Mouse (Mus musculus) lung, adult 18-20 months (tissue): Measurements from ENCODE around the gene Gm13275.
A peak's percentile ranks its signal among the peaks of the same experiment; 100 is the strongest.
"Not testable (repeated sequence)": the region's sequence is repeated elsewhere in the genome, so short reads cannot be mapped to it uniquely, and the experiment has no call there.

ENCODE experiments used
- DNase-seq, 2 experiments: peaks; one replicate each; pipeline ENCODE4 v3.0.0; 2022; ENCODE audit warnings: mixed read lengths in 2 of 2

The Gm13275 gene

DNA sequence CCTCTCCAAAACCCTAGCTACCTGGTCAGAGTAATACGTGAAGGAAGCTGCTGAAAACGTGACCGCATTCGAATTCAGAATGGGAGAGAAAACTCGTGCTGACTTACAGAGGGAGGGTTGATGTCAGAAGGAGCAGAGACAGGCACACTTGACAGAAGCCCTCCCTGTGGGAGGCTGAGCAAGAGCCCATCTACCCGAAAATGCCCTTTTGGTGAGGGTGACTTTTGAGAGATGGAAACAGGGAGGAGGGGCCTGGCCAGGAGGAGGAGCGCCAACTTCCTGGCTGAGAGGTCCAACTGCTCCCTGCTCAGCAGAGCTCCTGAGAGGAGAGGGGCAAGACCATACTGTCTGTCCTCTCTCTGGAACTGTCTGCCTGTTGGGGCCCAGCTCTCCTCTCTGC is 5.1 kb downstream of the Gm13275 start, which contains the start of gene Gm13285:
Gm13285 (plus strand) TSS at position 301 of the 400 bp plus-strand sequence.
- DNase-seq: not testable (repeated sequence)

DNA sequence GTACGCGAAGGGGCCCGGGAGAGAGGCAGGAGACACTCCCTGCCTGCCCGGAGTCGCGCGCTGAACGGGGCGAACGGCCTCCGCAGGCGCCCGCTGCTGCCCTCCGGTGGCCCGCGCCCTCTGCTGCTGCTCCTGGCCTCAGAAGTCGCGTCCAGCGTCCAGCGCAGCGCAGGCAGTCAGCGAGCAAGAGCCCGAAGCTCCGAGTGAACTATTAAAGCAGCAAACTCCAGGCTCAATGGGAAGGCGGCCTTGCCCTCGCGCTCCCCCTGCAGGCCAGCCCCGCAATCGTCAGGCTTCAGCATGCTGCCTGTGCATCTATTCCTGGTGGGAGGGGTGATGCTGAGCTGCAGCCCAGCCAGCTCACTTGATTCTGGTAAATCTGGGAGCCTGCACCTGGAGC is 8.7 kb downstream of the Gm13275 start, which contains the start of gene Gm13287:
Gm13287 (plus strand) TSS at position 301 of the 400 bp plus-strand sequence.
- not testable (repeated sequence) for DNase-seq

DNA sequence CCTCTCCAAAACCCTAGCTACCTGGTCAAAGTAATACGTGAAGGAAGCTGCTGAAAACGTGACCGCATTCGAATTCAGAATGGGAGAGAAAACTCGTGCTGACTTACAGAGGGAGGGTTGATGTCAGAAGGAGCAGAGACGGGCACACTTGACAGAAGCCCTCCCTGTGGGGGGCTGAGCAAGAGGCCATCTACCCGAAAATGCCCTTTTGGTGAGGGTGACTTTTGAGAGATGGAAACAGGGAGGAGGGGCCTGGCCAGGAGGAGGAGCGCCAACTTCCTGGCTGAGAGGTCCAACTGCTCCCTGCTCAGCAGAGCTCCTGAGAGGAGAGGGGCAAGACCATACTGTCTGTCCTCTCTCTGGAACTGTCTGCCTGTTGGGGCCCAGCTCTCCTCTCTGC is 10.9 kb downstream of the Gm13275 start, which contains the start of gene Gm13288:
Gm13288 (plus strand) TSS at position 301 of the 400 bp plus-strand sequence.
- not testable (repeated sequence) for DNase-seq

DNA sequence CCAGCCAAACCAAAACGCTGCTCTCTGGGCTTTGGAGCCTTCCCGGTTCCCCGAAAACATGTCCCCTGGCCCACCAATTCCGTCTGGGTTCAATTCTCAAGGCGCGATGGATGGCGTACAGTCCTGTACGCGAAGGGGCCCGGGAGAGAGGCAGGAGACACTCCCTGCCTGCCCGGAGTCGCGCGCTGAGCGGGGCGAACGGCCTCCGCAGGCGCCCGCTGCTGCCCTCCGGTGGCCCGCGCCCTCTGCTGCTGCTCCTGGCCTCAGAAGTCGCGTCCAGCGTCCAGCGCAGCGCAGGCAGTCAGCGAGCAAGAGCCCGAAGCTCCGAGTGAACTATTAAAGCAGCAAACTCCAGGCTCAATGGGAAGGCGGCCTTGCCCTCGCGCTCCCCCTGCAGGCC is 11.5 kb downstream of the Gm13275 start:
- peak; percentile 22 to 40 for DNase-seq

DNA sequence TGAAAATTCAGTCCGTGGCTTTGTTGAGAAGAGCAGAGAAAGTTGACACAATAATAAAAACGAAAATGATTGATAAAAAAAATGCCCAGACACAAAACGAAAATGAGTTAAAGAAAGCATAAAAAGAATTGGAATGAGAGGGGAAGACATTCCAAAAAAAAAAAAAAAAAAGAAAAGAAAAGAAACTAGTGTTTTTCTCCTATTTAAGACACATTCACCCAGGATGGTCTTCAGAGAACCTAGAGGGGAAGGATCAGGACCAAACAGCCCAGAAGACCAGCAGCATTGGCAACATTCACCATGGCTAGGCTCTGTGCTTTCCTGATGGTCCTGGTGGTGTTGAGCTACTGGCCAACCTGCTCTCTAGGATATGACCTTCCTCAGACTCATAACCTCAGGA is 21.6 kb downstream of the Gm13275 start, which contains the start of gene Ifna7:
Ifna7 (plus strand) TSS at position 301 of the 400 bp plus-strand sequence.
- no peak for DNase-seq

DNA sequence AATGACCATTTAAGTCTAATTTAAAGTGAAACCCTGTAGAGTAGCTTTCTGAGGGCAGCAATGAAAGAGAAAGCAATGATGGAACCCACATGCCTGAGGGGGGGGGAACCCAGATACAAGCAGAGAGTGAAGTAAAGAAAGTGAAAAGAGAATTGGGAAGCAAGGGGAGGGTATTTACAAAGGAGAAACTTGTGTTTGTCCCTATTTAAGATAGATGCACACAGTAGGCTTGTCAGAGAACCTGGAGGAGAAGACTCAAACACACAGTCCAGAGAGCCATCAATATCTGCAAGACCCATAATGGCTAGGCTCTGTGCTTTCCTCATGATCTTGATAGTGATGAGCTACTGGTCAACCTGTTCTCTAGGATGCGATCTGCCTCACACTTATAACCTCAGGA is 25.4 kb downstream of the Gm13275 start, which contains the start of gene Ifna11:
Ifna11 (plus strand) TSS at position 301 of the 400 bp plus-strand sequence.
- no peak for DNase-seq

DNA sequence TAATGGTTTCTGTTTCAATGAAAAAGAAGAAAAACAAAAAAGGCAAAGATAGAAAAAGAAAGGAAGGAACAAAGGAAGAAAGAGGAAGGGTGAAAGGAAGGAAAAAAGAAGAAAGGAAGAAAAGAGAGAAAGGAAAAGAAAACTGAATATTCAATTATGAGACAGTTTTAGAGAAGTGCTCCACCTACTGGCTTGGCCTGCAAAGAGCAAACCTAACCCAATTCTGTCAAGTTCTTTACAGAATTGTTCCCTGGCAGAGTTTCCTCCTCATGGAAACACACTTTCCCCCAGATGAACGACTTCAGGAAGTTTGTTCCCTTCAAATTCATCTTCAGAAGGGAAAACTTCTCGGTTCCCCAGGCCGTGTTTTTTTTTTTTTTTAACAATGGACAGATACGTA is 28.7 kb downstream of the Gm13275 start:
- no peak for DNase-seq

DNA sequence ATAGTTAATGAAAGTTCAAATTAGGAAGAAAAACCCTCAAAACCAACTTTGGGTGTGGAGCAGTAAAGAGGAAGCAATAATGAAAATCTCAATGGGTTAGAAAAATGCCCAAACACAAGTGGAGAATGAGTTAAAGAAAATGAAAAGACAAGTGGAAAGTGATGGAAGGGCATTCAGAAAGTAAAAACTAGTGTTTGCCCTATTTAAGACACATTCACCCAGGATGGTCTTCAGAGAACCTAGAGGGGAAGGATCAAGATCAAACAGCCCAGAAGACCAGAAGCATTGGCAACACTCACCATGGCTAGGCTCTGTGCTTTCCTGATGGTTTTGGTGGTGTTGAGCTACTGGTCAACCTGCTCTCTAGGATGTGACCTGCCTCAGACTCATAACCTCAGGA is 32.8 kb downstream of the Gm13275 start, which contains the start of gene Ifna6:
Ifna6 (plus strand) TSS at position 301 of the 400 bp plus-strand sequence.
- DNase-seq: not testable (repeated sequence)

DNA sequence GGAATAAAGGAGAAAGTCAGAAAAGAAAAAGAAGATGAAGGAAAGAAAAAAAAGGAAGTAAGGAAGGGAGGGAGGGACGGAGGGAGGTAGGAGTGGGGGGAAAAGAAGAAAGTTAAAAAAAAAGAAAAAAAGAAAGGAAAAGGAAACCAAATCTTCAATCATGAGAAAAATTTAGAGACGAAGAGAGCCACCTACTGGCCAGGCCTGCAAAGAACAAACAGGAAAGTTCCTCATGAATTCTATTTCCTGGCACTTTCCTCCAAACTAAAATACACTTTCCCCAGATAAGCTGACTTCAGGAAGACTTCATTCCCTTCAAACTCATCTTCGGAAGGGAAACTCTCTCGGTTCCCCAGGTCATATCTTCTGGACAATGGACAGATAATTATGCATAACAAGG is 36.2 kb downstream of the Gm13275 start:
- DNase-seq: no peak

DNA sequence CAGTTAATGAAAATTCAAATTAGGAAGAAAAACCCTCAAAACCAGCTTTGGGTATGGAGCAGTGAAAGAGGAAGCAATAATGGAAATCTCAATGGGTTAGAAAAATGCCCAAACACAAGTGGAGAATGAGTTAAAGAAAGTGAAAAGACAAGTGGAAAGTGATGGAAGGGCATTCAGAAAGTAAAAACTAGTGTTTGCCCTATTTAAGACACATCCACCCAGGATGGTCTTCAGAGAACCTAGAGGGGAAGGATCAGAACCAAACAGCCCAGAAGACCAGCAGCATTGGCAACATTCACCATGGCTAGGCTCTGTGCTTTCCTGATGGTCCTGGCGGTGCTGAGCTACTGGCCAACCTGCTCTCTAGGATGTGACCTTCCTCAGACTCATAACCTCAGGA is 40.9 kb downstream of the Gm13275 start, which contains the start of gene Ifna5:
Ifna5 (plus strand) TSS at position 301 of the 400 bp plus-strand sequence.
- DNase-seq: not testable (repeated sequence)

DNA sequence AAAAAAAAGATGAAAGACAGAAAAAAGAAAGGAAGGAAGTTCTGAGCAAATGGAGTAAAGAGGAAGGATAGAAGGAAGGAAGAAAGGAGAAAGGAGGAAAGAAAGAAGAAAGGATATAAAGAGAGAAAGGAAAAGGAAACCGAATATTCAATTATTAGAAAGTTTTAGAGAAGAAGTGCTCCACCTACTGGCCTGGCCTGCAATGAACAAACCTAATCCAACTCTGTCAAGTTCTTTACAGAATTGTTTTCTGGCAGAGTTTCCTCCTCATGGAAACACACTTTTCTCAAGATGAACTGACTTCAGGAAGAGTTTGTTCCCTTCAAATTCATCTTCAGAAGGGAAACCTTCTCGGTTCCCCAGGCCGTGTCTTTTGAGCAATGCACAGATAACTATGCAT is 44.5 kb downstream of the Gm13275 start:
- no peak for DNase-seq

DNA sequence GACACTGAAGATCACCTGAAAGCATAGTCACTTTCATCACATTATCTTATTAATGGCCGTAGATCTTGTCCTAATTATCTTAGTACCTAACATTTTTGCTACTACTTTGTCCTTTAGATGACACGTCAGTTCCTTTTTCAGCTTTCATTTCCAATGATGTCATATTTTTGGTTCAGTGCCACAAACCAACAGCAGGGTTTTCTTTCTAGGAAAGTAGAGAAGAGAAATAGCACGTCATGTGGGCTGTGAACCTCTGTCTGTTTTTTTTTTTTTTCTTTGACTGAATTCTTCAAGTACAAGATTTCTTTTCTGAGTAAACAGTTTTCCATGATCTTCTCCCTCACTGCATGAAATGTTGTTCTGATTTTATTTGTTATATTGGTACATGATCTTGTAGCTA is 45.8 kb downstream of the Gm13275 start:
- no peak for DNase-seq

DNA sequence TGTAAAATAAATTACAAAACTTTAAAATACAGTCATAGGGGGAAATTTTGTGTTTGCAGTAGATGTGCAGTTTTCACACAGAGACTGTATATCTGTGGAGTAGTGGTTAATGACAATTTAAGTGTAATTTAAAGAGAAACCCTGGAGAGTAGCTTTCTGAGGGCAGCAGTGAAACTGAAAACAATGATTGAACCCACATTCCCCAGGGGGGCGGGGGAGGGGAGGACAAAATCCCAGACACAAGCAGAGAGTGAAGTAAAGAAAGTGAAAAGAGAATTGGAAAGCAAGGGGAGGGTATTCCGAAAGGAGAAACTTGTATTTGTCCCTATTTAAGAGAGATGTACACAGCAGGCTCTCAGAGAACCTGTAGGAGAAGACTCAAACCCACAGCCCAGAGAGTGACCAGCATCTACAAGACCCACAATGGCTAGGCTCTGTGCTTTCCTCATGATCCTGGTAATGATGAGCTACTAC is 47.2 kb downstream of the Gm13275 start, which contains the start of gene Ifna4:
Ifna4 (plus strand) TSS at position 424 of the 474 bp plus-strand sequence.
- DNase-seq: no peak
